Mouse (Mus musculus): ENCODE data around the gene Iqca. TPM values are rescaled to one million over a fixed set of nuclear protein-coding genes. Genes with fewer than 3 reads are reported as not detected.

Iqca gene
- total RNA-seq, 1 experiment from 2014 or later = not detected

- ATAC-seq (replicated peaks; ENCODE audit: low read depth, poor library complexity, severe bottlenecking) = no peak
These were observed 586 bp upstream of the Iqca start for GRCm38 (mm10) chr1:90153787-90154186.

DNA sequence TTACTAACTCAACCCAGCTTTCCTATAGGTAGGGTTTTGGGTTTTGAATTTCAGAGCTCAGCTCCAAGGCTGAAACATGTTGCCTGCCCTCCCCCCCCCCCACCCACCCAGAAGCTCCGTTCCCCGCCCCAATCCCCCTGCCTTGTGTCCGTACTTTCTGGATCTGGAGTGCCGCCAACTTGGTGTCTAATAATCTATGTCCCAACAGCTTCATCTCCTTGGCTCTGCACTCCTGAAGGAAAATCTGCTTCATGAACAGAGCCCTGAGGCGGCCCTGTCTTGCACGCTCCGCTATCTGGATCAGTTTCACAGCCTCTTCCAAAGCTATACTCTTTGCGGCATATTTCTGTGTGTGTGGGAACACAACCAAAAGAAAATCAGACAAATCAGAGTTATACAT is 13.5 kb downstream of the Iqca start:
- ATAC-seq (replicated peaks; ENCODE audit: low read depth, poor library complexity, severe bottlenecking) = no peak

DNA sequence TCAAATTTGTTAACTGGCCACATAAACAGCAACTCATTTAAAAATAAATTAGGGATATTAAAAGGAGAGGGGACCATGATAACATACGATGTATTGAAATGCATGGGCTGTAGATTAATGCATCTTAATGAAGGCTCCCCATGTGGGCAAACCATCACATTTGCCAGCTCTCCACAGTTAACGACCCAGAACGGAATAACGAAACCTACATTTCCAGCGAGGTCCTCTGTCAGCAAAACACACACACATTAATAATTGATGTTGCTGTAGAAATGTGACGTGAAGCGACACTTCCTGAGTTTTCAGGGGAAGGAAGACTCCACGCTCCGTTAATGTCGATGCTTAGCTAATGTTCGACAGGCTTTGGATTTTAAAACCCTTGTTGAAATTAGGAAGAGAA is 20.8 kb downstream of the Iqca start:
- ATAC-seq (replicated peaks; ENCODE audit: low read depth, poor library complexity, severe bottlenecking) = no peak

GRCm38 (mm10) chr1:90131982-90132381 is 21.2 kb downstream of the Iqca start:
- ATAC-seq (replicated peaks; ENCODE audit: low read depth, poor library complexity, severe bottlenecking) = no peak

DNA sequence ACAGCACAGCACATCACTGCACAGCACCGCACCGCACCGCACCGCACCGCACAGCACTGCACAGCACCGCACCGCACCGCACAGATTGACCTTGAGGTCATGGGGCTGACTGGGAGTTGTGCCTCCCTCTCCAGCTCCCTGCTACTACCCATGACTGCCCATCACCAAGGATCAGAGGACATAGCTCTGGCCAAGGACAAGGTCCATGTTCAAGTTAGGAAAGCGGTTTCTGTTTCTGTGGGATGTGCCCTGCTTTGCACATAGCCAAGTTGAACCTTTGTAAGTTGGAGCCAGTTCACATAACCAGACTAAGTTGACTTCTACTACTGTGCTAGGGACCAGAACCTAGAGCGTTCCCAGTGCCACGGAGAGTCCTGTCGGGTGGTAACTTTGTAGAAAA is 28.6 kb downstream of the Iqca start:
- no peak for ATAC-seq (replicated peaks; ENCODE audit: low read depth, poor library complexity, severe bottlenecking)

DNA sequence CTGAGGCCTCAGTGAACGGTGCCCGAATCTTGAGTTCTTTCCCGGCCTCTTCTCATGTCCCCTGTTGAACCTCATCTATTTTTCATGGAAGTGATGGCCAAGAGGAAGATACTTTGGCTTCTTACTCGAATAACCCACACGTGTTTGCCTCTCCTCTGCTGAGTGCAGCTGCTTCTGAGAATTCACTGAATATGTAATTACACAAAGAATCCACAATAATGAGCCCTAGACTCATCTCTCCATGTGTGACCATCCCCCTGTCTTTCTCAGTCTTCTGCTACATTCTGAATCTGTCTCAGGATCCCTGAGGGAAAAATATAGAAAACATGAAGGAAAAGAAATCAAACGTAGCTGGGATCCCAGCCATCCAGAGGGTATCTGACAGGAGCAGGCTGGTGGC is 32.5 kb downstream of the Iqca start:
- no peak for ATAC-seq (replicated peaks; ENCODE audit: low read depth, poor library complexity, severe bottlenecking)

DNA sequence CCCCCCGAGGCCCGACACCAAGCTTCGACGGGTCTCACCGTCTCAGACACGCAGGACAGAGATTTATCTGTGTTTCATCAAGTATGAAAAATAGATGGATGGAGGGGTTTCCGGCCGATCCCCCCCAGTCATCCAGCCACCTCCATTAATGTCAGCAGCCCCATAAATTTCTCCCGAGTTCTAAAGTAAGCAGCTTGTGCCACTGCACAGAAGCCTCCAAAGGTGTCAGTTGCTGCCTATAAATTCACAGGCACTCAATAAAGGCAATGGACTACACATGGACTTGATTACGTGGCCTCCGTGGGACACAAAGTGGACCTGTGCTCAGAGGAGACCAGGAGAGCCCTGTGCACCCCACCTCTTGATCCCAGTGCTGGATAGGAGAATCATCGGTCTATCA is 34.0 kb downstream of the Iqca start:
- no peak for ATAC-seq (replicated peaks; ENCODE audit: low read depth, poor library complexity, severe bottlenecking)

DNA sequence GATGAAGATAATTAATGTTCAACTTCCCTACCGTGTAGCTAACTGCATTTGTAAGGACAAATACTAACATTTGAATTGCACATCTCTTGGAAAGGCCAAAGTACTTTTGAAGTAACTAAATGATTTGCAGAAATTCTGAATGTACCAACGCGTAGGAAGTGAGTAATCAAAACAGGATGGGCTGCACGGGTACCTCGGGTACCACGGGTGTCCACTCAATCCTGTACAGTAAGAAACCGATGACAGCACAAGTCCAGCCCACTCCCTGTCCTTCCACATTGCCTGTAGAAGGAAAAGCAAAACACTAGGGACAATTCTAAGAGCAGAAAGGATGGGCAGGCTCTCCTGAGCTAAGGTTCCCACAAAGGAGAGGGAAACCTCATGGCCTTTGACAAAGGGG is 36.0 kb downstream of the Iqca start:
- ATAC-seq (replicated peaks; ENCODE audit: low read depth, poor library complexity, severe bottlenecking) = no peak

DNA sequence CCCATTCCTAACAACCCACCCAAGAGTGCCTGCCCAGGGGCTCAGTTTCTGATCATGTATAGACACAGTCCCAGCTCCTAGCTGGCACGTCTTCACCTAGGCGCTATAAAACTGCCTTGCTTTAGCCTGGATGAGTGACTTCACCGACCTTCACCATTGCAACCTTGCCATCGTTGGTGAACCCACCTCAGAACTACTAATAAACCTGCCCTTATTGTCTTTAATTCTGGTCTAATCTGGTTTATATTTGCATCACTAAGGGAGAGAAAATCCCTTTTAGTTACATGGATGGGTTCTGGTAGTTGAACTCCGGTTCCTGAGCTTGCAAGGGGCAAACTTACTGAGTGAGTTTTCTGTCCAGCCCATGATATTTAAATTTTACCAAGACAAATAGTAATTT is 38.6 kb downstream of the Iqca start:
- no peak for ATAC-seq (replicated peaks; ENCODE audit: low read depth, poor library complexity, severe bottlenecking)

- no peak for ATAC-seq (replicated peaks; ENCODE audit: low read depth, poor library complexity, severe bottlenecking)
These were observed 39.5 kb downstream of the Iqca start for GRCm38 (mm10) chr1:90113655-90114244.

- ATAC-seq (replicated peaks; ENCODE audit: low read depth, poor library complexity, severe bottlenecking) = no peak
These were observed 40.5 kb downstream of the Iqca start for GRCm38 (mm10) chr1:90112669-90113068.

- no peak for ATAC-seq (replicated peaks; ENCODE audit: low read depth, poor library complexity, severe bottlenecking)
These were observed 41.9 kb downstream of the Iqca start for GRCm38 (mm10) chr1:90111198-90111839.

DNA sequence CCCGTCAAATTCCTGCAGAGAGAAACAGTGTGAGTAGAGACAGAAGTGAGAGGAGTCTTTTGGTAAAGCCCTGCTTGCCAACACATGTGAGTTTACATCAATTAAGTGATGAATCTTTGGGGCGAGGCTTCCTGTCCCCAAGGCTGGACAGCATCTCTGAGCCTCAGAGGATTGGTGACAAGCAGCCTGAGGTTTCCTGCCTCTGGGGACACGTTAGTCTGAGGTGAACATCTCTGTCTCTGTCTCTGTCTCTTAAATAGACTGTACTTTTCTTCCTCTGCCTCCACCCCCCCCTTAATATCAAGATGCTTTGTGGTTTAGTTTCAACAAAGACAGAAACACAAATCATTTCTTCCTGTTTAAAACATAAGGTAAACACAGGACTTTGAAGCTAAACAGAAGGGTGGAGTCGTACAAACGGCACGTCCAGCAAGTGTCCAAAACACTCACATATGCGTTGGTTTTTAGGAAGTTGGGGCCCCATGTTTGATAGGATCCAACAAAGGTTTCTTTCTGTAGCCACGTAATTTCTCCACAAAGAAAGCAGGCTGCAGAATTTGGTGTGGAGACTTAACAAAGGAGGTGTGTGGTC is 49.2 kb downstream of the Iqca start:
- ATAC-seq (replicated peaks; ENCODE audit: low read depth, poor library complexity, severe bottlenecking) = no peak

- ATAC-seq (replicated peaks; ENCODE audit: low read depth, poor library complexity, severe bottlenecking) = no peak
These were observed 52.6 kb downstream of the Iqca start for GRCm38 (mm10) chr1:90100360-90101232.

- ATAC-seq (replicated peaks; ENCODE audit: low read depth, poor library complexity, severe bottlenecking) = no peak
These were observed 60.2 kb downstream of the Iqca start for GRCm38 (mm10) chr1:90092816-90093493.

GRCm38 (mm10) chr1:90088192-90088990 is 64.8 kb downstream of the Iqca start:
- ATAC-seq (replicated peaks; ENCODE audit: low read depth, poor library complexity, severe bottlenecking) = no peak

- no peak for ATAC-seq (replicated peaks; ENCODE audit: low read depth, poor library complexity, severe bottlenecking)
These were observed 66.7 kb downstream of the Iqca start for GRCm38 (mm10) chr1:90086461-90086860.

DNA sequence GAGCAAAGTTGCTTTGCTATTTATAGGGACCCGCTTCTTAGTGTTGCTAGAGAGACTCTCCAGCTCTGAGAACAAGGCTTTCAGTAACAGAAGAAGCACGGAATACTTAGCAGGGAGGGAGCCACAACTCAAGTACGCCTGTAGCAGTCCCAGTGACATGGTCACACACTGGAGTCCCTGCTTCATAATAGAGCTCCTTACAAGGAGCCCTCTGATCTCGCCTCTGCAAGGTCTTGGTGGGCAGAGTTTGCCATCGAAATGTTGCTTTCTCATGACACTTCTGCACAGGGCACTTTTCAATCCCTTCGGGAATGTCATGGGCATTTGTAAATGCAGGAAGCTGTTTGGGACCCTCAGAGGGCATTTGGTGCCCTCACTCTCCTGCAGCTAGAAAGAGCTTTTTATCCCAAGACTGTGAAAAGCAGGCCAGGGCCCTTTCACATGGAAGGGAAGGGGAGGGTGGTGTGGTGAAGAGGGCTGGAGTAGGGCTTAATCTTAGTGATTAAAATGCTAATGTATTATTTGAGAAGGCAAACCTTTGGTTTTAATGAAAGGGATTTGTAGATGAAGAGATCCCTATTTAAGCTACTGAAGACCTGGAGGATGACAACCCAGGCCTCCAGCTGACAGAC is 67.6 kb downstream of the Iqca start:
- no peak for ATAC-seq (replicated peaks; ENCODE audit: low read depth, poor library complexity, severe bottlenecking)

DNA sequence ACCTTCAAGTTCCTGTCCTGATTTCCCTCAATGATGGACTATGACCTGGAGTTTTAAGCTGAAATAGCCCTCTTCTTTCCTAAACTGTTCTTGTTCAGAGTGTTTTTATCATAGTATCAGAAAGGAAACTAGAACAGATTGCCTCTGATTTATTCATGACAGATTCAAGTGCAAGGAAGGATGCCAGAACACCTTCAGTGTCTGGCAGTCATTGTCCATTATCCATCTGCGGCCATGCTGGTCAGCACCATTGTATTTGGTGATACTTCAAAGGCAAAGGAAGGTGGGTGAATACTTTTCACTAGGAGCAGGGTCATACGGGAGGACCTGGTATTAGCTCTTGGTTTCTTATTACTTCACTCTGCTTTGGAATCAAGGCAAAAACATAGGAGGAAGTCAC is 76.9 kb downstream of the Iqca start:
- ATAC-seq (replicated peaks; ENCODE audit: low read depth, poor library complexity, severe bottlenecking) = no peak
